Mouse (Mus musculus) lung, adult 2 months (tissue): Measurements from ENCODE around the gene 4930432K21Rik.

ENCODE experiments used
- CTCF ChIP-seq: fragments of 200-500 bp; IDR thresholded peaks from 2 replicates; pipeline ENCODE4 v1.5.1; 2011; ENCODE audit warnings: mild to moderate bottlenecking, low read length, control low read depth; ENCODE audit not compliant: insufficient read depth
- POLR2A ChIP-seq: fragments of 200-500 bp; IDR thresholded peaks from 2 replicates; pipeline ENCODE4 v1.6.1; 2011; ENCODE audit warnings: low read depth, mild to moderate bottlenecking, control low read depth, low read length, borderline replicate concordance; ENCODE audit errors: extremely low read depth

DNA sequence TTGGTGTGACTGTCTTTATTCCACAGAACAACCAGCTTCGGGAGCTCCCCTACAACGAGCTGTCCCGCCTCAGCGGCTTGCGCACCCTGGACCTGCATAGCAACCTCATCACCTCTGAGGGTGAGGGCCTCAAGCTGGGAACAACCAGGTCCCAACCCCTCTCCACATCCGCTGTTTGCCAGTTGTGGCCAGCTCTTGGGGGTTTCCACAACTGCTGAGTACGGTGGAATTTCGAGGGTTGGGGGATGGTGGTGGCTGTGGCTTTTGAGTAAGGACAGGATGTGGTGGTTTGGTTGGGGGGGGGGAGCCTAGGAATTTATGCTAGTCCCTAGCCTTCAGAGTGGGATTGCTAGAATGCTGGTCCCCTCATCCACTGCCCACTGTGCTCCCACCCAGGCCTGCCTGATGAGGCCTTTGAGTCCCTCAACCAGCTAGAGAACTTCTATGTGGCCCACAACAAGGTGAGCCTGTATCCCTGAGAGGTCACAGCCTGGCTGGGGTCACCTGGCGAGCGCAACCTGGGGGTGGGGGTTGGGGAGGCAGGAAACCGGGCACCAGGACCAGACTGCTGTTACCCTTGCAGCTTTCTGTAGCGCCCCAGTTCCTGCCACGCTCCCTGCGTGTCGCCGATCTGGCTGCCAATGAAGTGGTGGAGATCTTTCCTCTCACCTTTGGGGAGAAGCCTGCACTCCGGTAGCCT lies 20.5 kb upstream of the 4930432K21Rik start:
- TF ChIP-seq CTCF (no peak), POLR2A (no peak)
